Mouse (Mus musculus) layer of hippocampus, adult 18-20 months (tissue): ENCODE data around the gene Gemin7. TPM values are rescaled to one million over a fixed set of nuclear protein-coding genes. Genes with fewer than 3 reads are reported as not detected.

ENCODE experiments used
- DNase-seq, 2 experiments: peaks; one replicate each; pipeline ENCODE4 v3.0.0; 2022; ENCODE audit warnings: low spot score in 2 of 2
- total RNA-seq, 2 experiments: library from RNA; stranded (reverse); gene quantifications; 2 replicates each; pipeline ENCODE4 v1.2.3; 2021

The Gemin7 gene
- total RNA-seq, 2 experiments from 2014 or later: 44.4 to 45.6 TPM

GRCm38 (mm10) chr7:19578436-19578835, 1.0 kb upstream of the Gemin7 start:
- DNase-seq: no peak

- DNase-seq: no peak
These were observed 551 bp upstream of the Gemin7 start for GRCm38 (mm10) chr7:19577877-19578414.

GRCm38 (mm10) chr7:19575559-19575958, 1.8 kb downstream of the Gemin7 start:
- DNase-seq: no peak

- DNase-seq: no peak
These were observed 3.6 kb downstream of the Gemin7 start for GRCm38 (mm10) chr7:19573776-19574140.

- peak; percentile 50 to 71 for DNase-seq
These were observed 4.2 kb downstream of the Gemin7 start for GRCm38 (mm10) chr7:19572926-19573775.

- DNase-seq: no peak
These were observed 7.7 kb downstream of the Gemin7 start for GRCm38 (mm10) chr7:19569647-19570046.

GRCm38 (mm10) chr7:19567426-19567825, 10.0 kb downstream of the Gemin7 start:
- no peak for DNase-seq

- DNase-seq: no peak
These were observed 11.6 kb downstream of the Gemin7 start for GRCm38 (mm10) chr7:19565803-19566202.

GRCm38 (mm10) chr7:19564455-19564854, 12.9 kb downstream of the Gemin7 start:
- DNase-seq: no peak

- no peak for DNase-seq
These were observed 13.5 kb downstream of the Gemin7 start for GRCm38 (mm10) chr7:19563884-19564283.

- no peak for DNase-seq
These were observed 14.6 kb downstream of the Gemin7 start, which contains the start of gene Ppp1r37 for GRCm38 (mm10) chr7:19562643-19563410. Ppp1r37 (minus strand) TSS chr7:19563076.

GRCm38 (mm10) chr7:19561765-19562642, 15.4 kb downstream of the Gemin7 start:
- peak; percentile 79 to 92 for DNase-seq

- no peak for DNase-seq
These were observed 16.0 kb downstream of the Gemin7 start for GRCm38 (mm10) chr7:19561431-19561764.

- no peak for DNase-seq
These were observed 16.7 kb downstream of the Gemin7 start for GRCm38 (mm10) chr7:19560491-19561260.

GRCm38 (mm10) chr7:19558965-19559364, 18.4 kb downstream of the Gemin7 start:
- DNase-seq: no peak

- DNase-seq: no peak
These were observed 19.2 kb downstream of the Gemin7 start for GRCm38 (mm10) chr7:19557982-19558900.

GRCm38 (mm10) chr7:19557086-19557485, 20.3 kb downstream of the Gemin7 start:
- no peak for DNase-seq

- DNase-seq: peak; percentile 48 to 73
These were observed 23.2 kb downstream of the Gemin7 start for GRCm38 (mm10) chr7:19554168-19554567.

GRCm38 (mm10) chr7:19552443-19552842, 25.0 kb downstream of the Gemin7 start:
- no peak for DNase-seq
